ENCODE assay signal across 25 mouse cellular contexts in genomic region chr10:111161373-111161772, GRCm38 (mm10). TPM values are rescaled to one million over a fixed set of nuclear protein-coding genes. Genes with fewer than 3 reads are reported as not detected.
DNase-seq lines count a peak whose midpoint lies in the region; ATAC-seq and TF ChIP-seq lines count a peak whose summit lies in the region.
"Had no signal": no experiment of that assay in that cellular context is flagged by ENCODE, and none has a peak within 500 bp of the region (broad histone marks: within the 10 kb centered on the region; RNA-seq: fewer than 3 reads in every experiment).

No protein-coding gene starts in this region.

- no peak for TF ChIP-seq POLR2A in bone marrow macrophage, adult 2 months (IDR thresholded peaks at IDR 0.05; ENCODE audit: borderline replicate concordance, low read depth, low read length)

- H3K27ac ChIP-seq in midbrain, embryonic 11.5 days (ENCODE audit: low read depth, low read length), result no peak overlapping the region
- no peak overlapping the region for H3K27ac ChIP-seq in midbrain, embryonic 16.5 days (ENCODE audit: low read length)
- peak overlapping the region; percentile 98 for H3K27ac ChIP-seq in bone marrow macrophage, adult 2 months (ENCODE audit: insufficient read depth, low read depth, low read length)
- peak overlapping the region; percentile 95 for H3K27ac ChIP-seq in macrophage
- H3K27ac ChIP-seq: embryonic facial prominence, embryonic 13.5 days; embryonic facial prominence, embryonic 15.5 days; forebrain, embryonic 13.5 days; forebrain, embryonic 15.5 days had no signal

- H3K27me3 ChIP-seq in midbrain, embryonic 11.5 days (ENCODE audit: control insufficient read depth, insufficient read depth, low read length), result no peaks in the 10 kb centered on the region
- no peaks in the 10 kb centered on the region for H3K27me3 ChIP-seq in midbrain, embryonic 16.5 days (ENCODE audit: control insufficient read depth, insufficient read depth, low read depth, low read length)
- H3K27me3 ChIP-seq: embryonic facial prominence, embryonic 13.5 days; embryonic facial prominence, embryonic 15.5 days; forebrain, embryonic 13.5 days; forebrain, embryonic 15.5 days; Patski had no signal

- H3K9me3 ChIP-seq in midbrain, embryonic 11.5 days (ENCODE audit: control insufficient read depth, low read length), result no peaks in the 10 kb centered on the region
- H3K9me3 ChIP-seq in midbrain, embryonic 16.5 days (replicated peaks; ENCODE audit: control insufficient read depth, low read length, poor library complexity, severe bottlenecking), result no peaks in the 10 kb centered on the region
- H3K9me3 ChIP-seq: embryonic facial prominence, embryonic 13.5 days; embryonic facial prominence, embryonic 15.5 days; forebrain, embryonic 13.5 days; forebrain, embryonic 15.5 days; G1E had no signal

- no peak for ATAC-seq in midbrain, embryonic 11.5 days (ENCODE audit: low FRiP score)
- no peak for ATAC-seq in midbrain, embryonic 16.5 days
- ATAC-seq in erythroid progenitor cell, adult 5-6 weeks (replicated peaks; ENCODE audit: low FRiP score, poor library complexity, severe bottlenecking), result no peak
- ATAC-seq: forebrain, embryonic 13.5 days; forebrain, embryonic 15.5 days; forebrain, postnatal 0 days; Patski had no signal

- no peaks in the 10 kb centered on the region for H3K36me3 ChIP-seq in midbrain, embryonic 11.5 days (ENCODE audit: control insufficient read depth, insufficient read depth, low read length)
- H3K36me3 ChIP-seq in midbrain, embryonic 16.5 days (ENCODE audit: control insufficient read depth, insufficient read depth, low read length), result no peaks in the 10 kb centered on the region
- H3K36me3 ChIP-seq in macrophage (ENCODE audit: inconsistent target), result no peaks in the 10 kb centered on the region
- H3K36me3 ChIP-seq: embryonic facial prominence, embryonic 13.5 days; embryonic facial prominence, embryonic 15.5 days; forebrain, embryonic 15.5 days; G1E had no signal

- DNase-seq in heart, adult 11 months, result peak; percentile 80
- DNase-seq in heart, postnatal 14 days, result no peak
- DNase-seq in midbrain, embryonic 11.5 days (ENCODE audit: low spot score, missing footprints), result peak; percentile 70
- no peak for DNase-seq in spleen, postnatal 14 days (ENCODE audit: low spot score in 2 of 2)
- DNase-seq: adrenal gland, adult 2 months; adrenal gland, postnatal 10 days; adrenal gland, postnatal 25 days; cerebellum, adult 18-20 months; cerebellum, adult 8-10 months; cerebellum, adult 9-11 months; cerebellum, postnatal 14 days; cerebellum, postnatal 36 days; embryo, embryonic 11 days; forebrain, postnatal 0 days had no signal

- peaks cover 4% of the 10 kb centered on the region; the same call in 1 of the 2 replicates for H3K4me1 ChIP-seq in midbrain, embryonic 11.5 days (ENCODE audit: control insufficient read depth, insufficient read depth, low read length)
- H3K4me1 ChIP-seq in midbrain, embryonic 16.5 days (ENCODE audit: control insufficient read depth, insufficient read depth, low read length), result peaks cover 10% of the 10 kb centered on the region
- peaks cover 45% of the 10 kb centered on the region for H3K4me1 ChIP-seq in bone marrow macrophage, adult 2 months (ENCODE audit: control insufficient read depth, insufficient read depth, low read length)

- H3K4me2 ChIP-seq in midbrain, embryonic 11.5 days, result no peak overlapping the region
- no peak overlapping the region for H3K4me2 ChIP-seq in midbrain, embryonic 16.5 days (ENCODE audit: low read length)
- H3K4me2 ChIP-seq: embryonic facial prominence, embryonic 13.5 days; embryonic facial prominence, embryonic 15.5 days; forebrain, embryonic 13.5 days; forebrain, embryonic 15.5 days had no signal

- no peak overlapping the region for H3K9ac ChIP-seq in midbrain, embryonic 11.5 days (ENCODE audit: low read length)
- H3K9ac ChIP-seq in midbrain, embryonic 16.5 days (ENCODE audit: low read depth, low read length), result no peak overlapping the region
- H3K9ac ChIP-seq: embryonic facial prominence, embryonic 13.5 days; embryonic facial prominence, embryonic 15.5 days; forebrain, embryonic 13.5 days; forebrain, embryonic 15.5 days; forebrain, postnatal 0 days had no signal

- WGBS in midbrain, embryonic 11.5 days, result 91% methylated on average over 6 of the region's 6 CpGs
- WGBS in midbrain, embryonic 16.5 days, result 90% methylated on average over 6 of the region's 6 CpGs
- WGBS in macrophage (ENCODE audit: missing documents), result 44% methylated on average over 5 of the region's 6 CpGs

- peaks cover 43% of the 10 kb centered on the region for H3K79me2 ChIP-seq in macrophage (ENCODE audit: inconsistent target)

- intact Hi-C loops in heart, postnatal 14 days (cut with DNase I), result loop anchor here (5.0 to 10.0 kb wide), 2 partner anchors 149 to 313 kb away; partner anchors contain the start of genes Nap1l1 and Zdhhc17

- TF ChIP-seq CTCF in bone marrow macrophage, adult 2 months (IDR thresholded peaks at IDR 0.05; ENCODE audit: low read depth, low read length), result no peak

- H3K4me3 ChIP-seq in midbrain, embryonic 11.5 days (ENCODE audit: low read depth, low read length), result no peak overlapping the region
- H3K4me3 ChIP-seq in midbrain, embryonic 16.5 days (ENCODE audit: low read depth, low read length), result no peak overlapping the region
- no peak overlapping the region for H3K4me3 ChIP-seq in bone marrow macrophage, adult 2 months (ENCODE audit: insufficient read depth, low read length)
- H3K4me3 ChIP-seq in macrophage (ENCODE audit: inconsistent target), result no peak overlapping the region
- H3K4me3 ChIP-seq: embryonic facial prominence, embryonic 13.5 days; embryonic facial prominence, embryonic 15.5 days; erythroblast, embryonic 14.5 days; forebrain, embryonic 13.5 days; forebrain, embryonic 15.5 days had no signal

RNA-seq across cellular contexts. Expression of gene Osbpl8, which starts 3.2 kb away (rescaled TPM):
- total RNA-seq in heart, postnatal 14 days (2021), result 10 to 100 TPM; 68.2 to 78.9 TPM
- 11.9 and 15.0 TPM in 2 replicates for polyA plus RNA-seq in midbrain, embryonic 11.5 days (2014; fragmentation: Nextera tagmentation; extraction: Ambion mirVana)
- polyA plus RNA-seq in midbrain, embryonic 16.5 days (2015; fragmentation: Nextera tagmentation; extraction: Ambion mirVana), result 15.2 and 19.5 TPM in 2 replicates
- 155 and 166 TPM in 2 replicates for polyA plus RNA-seq in bone marrow macrophage, adult 2 months (2012; ENCODE audit: insufficient read depth, insufficient read length, missing spikeins)
- 1,000 to 10,000 TPM in 13 of 26 experiments, 100 to 1,000 TPM in 13; 377 to 2,472 (median 952) TPM for total RNA-seq in macrophage (2018; cell fraction: chromatin; rRNA removed)
- 100 to 1,000 TPM; 337 to 883 (median 545) TPM for total RNA-seq in macrophage (2018; cell fraction: cytosol; rRNA removed)
- total RNA-seq in macrophage (2018; cell fraction: nucleus; rRNA removed), result 1,000 to 10,000 TPM in 9 of 26 experiments, 100 to 1,000 TPM in 17; 456 to 1,463 (median 788) TPM
- 244 to 329 TPM (median 315 TPM) in 3 replicates for polyA plus RNA-seq in macrophage (2018)
- total RNA-seq in erythroid progenitor cell, adult 5-6 weeks (2015; ENCODE audit: low replicate concordance), result 108 and 133 TPM in 2 replicates
- 178 and 185 TPM in 2 replicates for total RNA-seq in erythroid progenitor cell, adult 5-6 weeks (2017; ENCODE audit: low replicate concordance)

Comparison
In these comparisons a context has a peak if more than half of its experiments do, and no peak if none do; other contexts are left out.
1. DNase-seq: peak in heart, adult 11 months (single experiment) and midbrain, embryonic 11.5 days (single experiment); none in heart, postnatal 14 days (0 of 2) and spleen, postnatal 14 days (0 of 2).
2. H3K27ac ChIP-seq: peak in bone marrow macrophage, adult 2 months (single experiment) and macrophage (single experiment); none in midbrain, embryonic 11.5 days (single experiment) and midbrain, embryonic 16.5 days (single experiment).